Mouse (Mus musculus): ENCODE results near the gene Snrnp25.

DNA sequence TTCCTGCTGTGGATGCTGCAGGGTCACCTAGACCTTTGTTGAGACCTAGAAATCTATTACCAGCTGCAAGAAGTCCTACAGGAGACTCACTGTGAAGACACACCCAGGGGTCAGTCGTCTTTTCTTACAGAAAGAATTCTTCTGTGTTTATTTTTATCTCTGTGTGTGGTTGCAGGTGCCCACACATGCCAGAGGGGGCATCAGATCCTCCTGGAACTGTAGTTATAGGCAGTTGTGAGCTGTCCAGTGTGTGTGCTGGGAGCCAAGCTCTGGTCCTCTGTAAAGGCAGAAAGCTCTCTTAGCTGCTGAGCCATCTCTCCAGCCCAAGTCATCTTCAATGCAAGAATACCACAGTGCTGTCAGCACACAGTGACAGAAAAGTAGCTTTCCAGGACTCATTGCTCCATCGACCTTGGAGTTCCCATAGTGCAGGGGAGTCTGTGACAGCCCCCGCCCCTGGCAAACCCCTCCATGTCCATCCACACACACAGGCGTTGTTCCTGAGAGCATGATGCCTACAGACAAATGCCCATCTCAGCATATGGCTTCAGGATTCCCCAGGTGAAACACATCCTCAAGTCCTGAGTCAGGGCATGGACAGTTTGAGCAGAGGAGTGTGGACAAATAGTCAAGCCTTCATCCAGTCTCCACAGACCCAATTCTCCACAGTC is 18.2 kb downstream of the Snrnp25 start:
- TF ChIP-seq CTCF (IDR thresholded peaks at IDR 0.05; ENCODE audit: low read depth, low read length): peak; percentile 25
- no peak for TF ChIP-seq EP300 (IDR thresholded peaks at IDR 0.05; ENCODE audit: insufficient read depth, low read depth, low read length)

All from ES-Bruce4 (cell line).